29 mouse cellular contexts compared by ENCODE assay signal in the genomic region with DNA sequence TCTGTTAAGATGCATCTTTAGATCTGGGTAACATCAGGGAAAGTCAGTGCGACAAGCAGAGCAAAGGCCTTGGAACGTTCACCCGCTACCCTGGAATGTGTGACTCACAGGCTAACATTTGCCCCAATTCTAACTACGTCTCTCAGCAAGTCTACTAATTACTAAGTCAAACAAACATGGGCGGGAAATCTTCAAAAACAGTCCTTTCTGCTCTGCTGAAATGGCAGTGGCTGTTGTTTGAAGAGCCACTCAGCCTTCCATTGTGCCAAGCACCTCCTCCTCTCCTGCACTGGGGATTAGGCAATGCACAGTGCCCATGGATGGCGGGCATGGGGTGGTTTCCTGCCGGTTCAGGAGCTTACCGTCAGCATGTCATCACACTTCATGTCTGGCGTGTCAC.
DNase-seq lines count a peak whose midpoint lies in the region; ATAC-seq and TF ChIP-seq lines count a peak whose summit lies in the region.
"Had no signal": no experiment of that assay in that cellular context is flagged by ENCODE, and none has a peak within 500 bp of the region (broad histone marks: within the 10 kb centered on the region; RNA-seq: fewer than 3 reads in every experiment).

No protein-coding gene starts in this region.

- H3K4me1 ChIP-seq in midbrain, postnatal 0 days (ENCODE audit: insufficient read depth, low read length) = no peaks in the 10 kb centered on the region
- H3K4me1 ChIP-seq in midbrain, embryonic 15.5 days = 0 out of 2 replicates have a peak, but pooled peaks cover 3% of the 10 kb centered on the region
- no peaks in the 10 kb centered on the region for H3K4me1 ChIP-seq in midbrain, embryonic 16.5 days (ENCODE audit: control insufficient read depth, insufficient read depth, low read length)
- no peaks in the 10 kb centered on the region for H3K4me1 ChIP-seq in hindbrain, embryonic 10.5 days (replicated peaks)
- H3K4me1 ChIP-seq: embryonic facial prominence, embryonic 12.5 days; forebrain, embryonic 10.5 days; forebrain, embryonic 15.5 days; heart, embryonic 10.5 days; heart, embryonic 15.5 days; hindbrain, embryonic 13.5 days; limb, embryonic 10.5 days; limb, embryonic 15.5 days; liver, embryonic 13.5 days; midbrain, embryonic 13.5 days had no signal

- DNase-seq in adrenal gland, adult 2 months = peak; percentile 40
- DNase-seq in adrenal gland, postnatal 4 days (ENCODE audit: low spot score in 2 of 2) = no peak
- no peak for DNase-seq in midbrain, postnatal 0 days (ENCODE audit: low spot score)
- peak; percentile 21 to 32 for DNase-seq in adrenal gland, postnatal 36 days
- no peak for DNase-seq in hindbrain, embryonic 10.5 days (ENCODE audit: low spot score)
- DNase-seq: cerebellum, adult 11-12 months; cerebellum, adult 9-11 months; embryo, embryonic 11 days; gastrocnemius, postnatal 25 days; heart, adult 11 months; heart, postnatal 36 days; kidney, adult 9 months; kidney, postnatal 10 days; layer of hippocampus, adult 9-11 months; liver, embryonic 13.5 days; right cerebral cortex, adult 18-20 months had no signal

- WGBS in midbrain, postnatal 0 days = 69% methylated on average over 9 of the region's 9 CpGs
- WGBS in midbrain, embryonic 15.5 days = 68% methylated on average over 9 of the region's 9 CpGs
- WGBS in midbrain, embryonic 16.5 days = 54% methylated on average over 9 of the region's 9 CpGs
- 75% methylated on average over 9 of the region's 9 CpGs for WGBS in hindbrain, embryonic 10.5 days

- TF ChIP-seq CTCF in midbrain, postnatal 0 days (IDR thresholded peaks at IDR 0.05) = no peak

- H3K4me3 ChIP-seq in midbrain, postnatal 0 days (ENCODE audit: low read depth, low read length) = no peak overlapping the region
- no peak overlapping the region for H3K4me3 ChIP-seq in midbrain, embryonic 15.5 days
- H3K4me3 ChIP-seq in midbrain, embryonic 16.5 days (ENCODE audit: low read depth, low read length) = no peak overlapping the region
- H3K4me3 ChIP-seq in hindbrain, embryonic 10.5 days = no peak overlapping the region
- H3K4me3 ChIP-seq: embryonic facial prominence, embryonic 12.5 days; forebrain, embryonic 10.5 days; forebrain, embryonic 15.5 days; heart, embryonic 10.5 days; heart, embryonic 15.5 days; hindbrain, embryonic 13.5 days; limb, embryonic 10.5 days; limb, embryonic 15.5 days; liver, embryonic 13.5 days; midbrain, embryonic 13.5 days had no signal

- no peak overlapping the region for H3K27ac ChIP-seq in midbrain, postnatal 0 days (ENCODE audit: low read depth, low read length)
- no peak overlapping the region for H3K27ac ChIP-seq in midbrain, embryonic 15.5 days
- H3K27ac ChIP-seq in midbrain, embryonic 16.5 days (ENCODE audit: low read length) = no peak overlapping the region
- H3K27ac ChIP-seq in hindbrain, embryonic 10.5 days = no peak overlapping the region
- H3K27ac ChIP-seq: embryonic facial prominence, embryonic 12.5 days; forebrain, embryonic 10.5 days; forebrain, embryonic 15.5 days; heart, embryonic 10.5 days; heart, embryonic 15.5 days; hindbrain, embryonic 13.5 days; limb, embryonic 10.5 days; limb, embryonic 15.5 days; liver, embryonic 13.5 days; macrophage; midbrain, embryonic 13.5 days had no signal

- no peaks in the 10 kb centered on the region for H3K9me3 ChIP-seq in midbrain, postnatal 0 days (ENCODE audit: low read length)
- H3K9me3 ChIP-seq in midbrain, embryonic 15.5 days = no peaks in the 10 kb centered on the region
- H3K9me3 ChIP-seq in midbrain, embryonic 16.5 days (replicated peaks; ENCODE audit: control insufficient read depth, low read length, poor library complexity, severe bottlenecking) = no peaks in the 10 kb centered on the region
- H3K9me3 ChIP-seq in hindbrain, embryonic 10.5 days = no peaks in the 10 kb centered on the region
- H3K9me3 ChIP-seq: embryonic facial prominence, embryonic 12.5 days; forebrain, embryonic 10.5 days; forebrain, embryonic 15.5 days; heart, embryonic 10.5 days; heart, embryonic 15.5 days; hindbrain, embryonic 13.5 days; limb, embryonic 10.5 days; limb, embryonic 15.5 days; liver, embryonic 13.5 days; midbrain, embryonic 13.5 days had no signal

- no peak overlapping the region for H3K9ac ChIP-seq in midbrain, postnatal 0 days (replicated peaks; ENCODE audit: low read length, poor library complexity, severe bottlenecking)
- H3K9ac ChIP-seq in midbrain, embryonic 15.5 days = no peak overlapping the region
- H3K9ac ChIP-seq in midbrain, embryonic 16.5 days (ENCODE audit: low read depth, low read length) = no peak overlapping the region
- H3K9ac ChIP-seq: embryonic facial prominence, embryonic 12.5 days; forebrain, embryonic 15.5 days; heart, embryonic 15.5 days; hindbrain, embryonic 13.5 days; limb, embryonic 15.5 days; liver, embryonic 13.5 days; midbrain, embryonic 13.5 days had no signal

- H3K4me2 ChIP-seq in midbrain, postnatal 0 days (ENCODE audit: low read depth, low read length, poor library complexity, severe bottlenecking) = no peak overlapping the region
- no peak overlapping the region for H3K4me2 ChIP-seq in midbrain, embryonic 15.5 days
- H3K4me2 ChIP-seq in midbrain, embryonic 16.5 days (ENCODE audit: low read length) = no peak overlapping the region
- H3K4me2 ChIP-seq: embryonic facial prominence, embryonic 12.5 days; forebrain, embryonic 15.5 days; heart, embryonic 15.5 days; hindbrain, embryonic 13.5 days; limb, embryonic 15.5 days; liver, embryonic 13.5 days; midbrain, embryonic 13.5 days had no signal

- no peaks in the 10 kb centered on the region for H3K36me3 ChIP-seq in midbrain, postnatal 0 days (ENCODE audit: insufficient read depth, low read length)
- H3K36me3 ChIP-seq in midbrain, embryonic 15.5 days (replicated peaks) = no peaks in the 10 kb centered on the region
- H3K36me3 ChIP-seq in midbrain, embryonic 16.5 days (ENCODE audit: control insufficient read depth, insufficient read depth, low read length) = no peaks in the 10 kb centered on the region
- H3K36me3 ChIP-seq in hindbrain, embryonic 10.5 days = no peaks in the 10 kb centered on the region
- H3K36me3 ChIP-seq: embryonic facial prominence, embryonic 12.5 days; forebrain, embryonic 10.5 days; forebrain, embryonic 15.5 days; hindbrain, embryonic 13.5 days; limb, embryonic 10.5 days; limb, embryonic 15.5 days; liver, embryonic 13.5 days; midbrain, embryonic 13.5 days had no signal

- ATAC-seq in midbrain, postnatal 0 days (ENCODE audit: low FRiP score) = 0 out of 2 replicates have a peak, but pooled peaks have one; percentile 22
- no peak for ATAC-seq in midbrain, embryonic 15.5 days (replicated peaks)
- no peak for ATAC-seq in midbrain, embryonic 16.5 days
- ATAC-seq: forebrain, embryonic 15.5 days; intestine, postnatal 0 days; midbrain, embryonic 13.5 days had no signal

- no peaks in the 10 kb centered on the region for H3K27me3 ChIP-seq in midbrain, postnatal 0 days (ENCODE audit: insufficient read depth, low read length)
- no peaks in the 10 kb centered on the region for H3K27me3 ChIP-seq in midbrain, embryonic 15.5 days (replicated peaks)
- no peaks in the 10 kb centered on the region for H3K27me3 ChIP-seq in midbrain, embryonic 16.5 days (ENCODE audit: control insufficient read depth, insufficient read depth, low read depth, low read length)
- H3K27me3 ChIP-seq in hindbrain, embryonic 10.5 days (ENCODE audit: insufficient read depth, poor library complexity, severe bottlenecking) = no peaks in the 10 kb centered on the region
- H3K27me3 ChIP-seq: embryonic facial prominence, embryonic 12.5 days; forebrain, embryonic 15.5 days; heart, embryonic 15.5 days; hindbrain, embryonic 13.5 days; limb, embryonic 15.5 days; liver, embryonic 13.5 days; midbrain, embryonic 13.5 days had no signal

Comparison
In these comparisons a context has a peak if more than half of its experiments do, and no peak if none do; other contexts are left out.
1. DNase-seq: peak in adrenal gland, adult 2 months (single experiment) and adrenal gland, postnatal 36 days (2 of 2); none in adrenal gland, postnatal 4 days (0 of 2), midbrain, postnatal 0 days (single experiment) and hindbrain, embryonic 10.5 days (single experiment).